Mouse (Mus musculus) NIH3T3 (cell line): ENCODE measurements around the gene Sh3bp5.
"Not testable (repeated sequence)": the region's sequence is repeated elsewhere in the genome, so short reads cannot be mapped to it uniquely, and the experiment has no call there.

Experiments
- DNase-seq: peaks from one replicate; pipeline ENCODE4 v3.0.0-alpha.2; 2012; ENCODE audit warnings: low read depth

Gene Sh3bp5

GRCm38 (mm10) chr14:31435930-31436693 is at the start of gene Sh3bp5:
TSS of gene Sh3bp5 (minus strand) at chr14:31436078.
- DNase-seq: peak; percentile 87

- no peak for DNase-seq
Measured at GRCm38 (mm10) chr14:31482417-31482816, 46.5 kb upstream of the Sh3bp5 start.

DNA sequence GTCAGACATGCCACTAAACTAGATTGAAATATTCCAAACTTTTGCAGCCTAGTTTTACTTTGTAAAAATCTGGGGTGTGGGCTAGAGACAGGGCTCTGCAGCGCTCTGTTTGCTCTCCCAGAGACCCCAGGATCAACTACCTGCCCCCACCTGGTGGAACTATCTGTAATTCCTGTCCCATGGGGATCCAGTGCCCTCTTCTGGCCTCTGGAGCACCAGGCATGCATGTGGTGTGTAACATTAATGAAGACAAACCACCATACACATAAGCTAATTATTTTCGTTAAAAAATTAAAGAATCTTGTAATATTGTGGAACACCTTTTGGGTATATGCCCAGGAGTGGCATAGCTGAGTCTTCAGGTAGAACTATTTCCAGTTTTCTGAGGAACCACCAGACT is 37.4 kb upstream of the Sh3bp5 start:
- DNase-seq: no peak

DNA sequence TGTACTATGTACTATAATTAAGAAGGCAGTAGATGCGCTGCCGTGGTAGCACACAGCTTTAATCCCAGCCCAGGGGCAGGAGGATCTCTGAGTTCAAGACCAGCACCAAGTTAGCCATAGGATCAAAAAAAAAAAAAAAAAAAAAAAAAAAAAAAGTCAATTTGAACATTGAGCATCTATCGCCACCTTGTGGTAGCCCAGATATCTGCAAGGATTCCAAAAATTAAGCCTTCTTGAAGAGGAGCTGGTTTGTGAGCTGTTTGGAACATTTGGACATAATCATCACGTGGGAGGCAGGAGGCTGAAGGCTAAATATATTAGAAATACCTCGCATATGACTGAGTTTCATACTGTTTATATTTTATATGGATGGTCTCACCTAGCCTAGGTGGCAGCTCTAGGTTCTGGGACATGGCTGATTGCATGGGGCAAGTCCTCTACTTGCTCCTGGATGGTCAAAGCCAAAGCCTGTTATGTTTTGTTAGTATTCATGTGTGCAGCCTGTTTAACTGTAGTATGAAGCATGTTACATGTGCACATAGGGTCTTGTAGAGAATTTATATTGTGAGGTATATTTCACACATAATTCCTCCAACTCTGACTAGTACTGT is 36.7 kb upstream of the Sh3bp5 start:
- DNase-seq: peak; percentile 84

DNA sequence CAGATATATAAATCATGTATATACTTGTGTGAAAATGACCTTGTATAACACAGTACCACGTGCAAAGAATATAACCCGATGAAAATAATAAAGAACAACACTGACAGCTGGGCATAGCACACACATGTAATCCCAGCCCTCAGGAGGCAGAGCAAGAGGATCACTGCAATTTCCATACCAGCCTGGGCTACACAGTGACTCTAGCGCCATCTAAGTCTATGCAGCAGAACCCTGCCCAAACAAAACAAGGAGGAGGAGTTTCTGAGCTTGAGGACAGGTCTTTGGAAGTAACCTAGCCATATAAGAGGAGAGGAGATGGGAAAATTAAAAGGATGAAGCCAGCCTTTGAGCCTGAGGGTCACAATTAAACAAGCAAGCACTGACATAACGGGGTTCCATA is 33.8 kb upstream of the Sh3bp5 start:
- no peak for DNase-seq

DNA sequence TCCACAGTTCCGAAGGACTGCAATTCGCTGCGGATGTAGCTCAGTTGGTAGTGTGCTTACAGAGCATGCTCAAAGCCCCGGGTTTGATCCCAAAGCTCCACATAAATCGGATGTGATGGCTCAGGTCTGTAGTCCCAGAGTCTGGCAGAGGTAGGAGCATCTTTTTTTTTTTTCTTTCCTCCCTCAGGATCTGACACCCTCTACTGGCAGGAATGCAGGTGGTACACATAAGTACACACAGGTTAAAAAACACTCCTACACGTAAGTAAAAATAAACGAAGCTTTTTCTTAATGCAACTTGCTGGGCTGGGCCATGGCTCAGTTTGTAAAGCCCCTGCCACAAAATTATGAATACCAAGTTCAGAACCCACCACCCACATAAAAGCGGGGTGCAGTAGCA is 28.3 kb upstream of the Sh3bp5 start:
- peak; percentile 56 for DNase-seq

DNA sequence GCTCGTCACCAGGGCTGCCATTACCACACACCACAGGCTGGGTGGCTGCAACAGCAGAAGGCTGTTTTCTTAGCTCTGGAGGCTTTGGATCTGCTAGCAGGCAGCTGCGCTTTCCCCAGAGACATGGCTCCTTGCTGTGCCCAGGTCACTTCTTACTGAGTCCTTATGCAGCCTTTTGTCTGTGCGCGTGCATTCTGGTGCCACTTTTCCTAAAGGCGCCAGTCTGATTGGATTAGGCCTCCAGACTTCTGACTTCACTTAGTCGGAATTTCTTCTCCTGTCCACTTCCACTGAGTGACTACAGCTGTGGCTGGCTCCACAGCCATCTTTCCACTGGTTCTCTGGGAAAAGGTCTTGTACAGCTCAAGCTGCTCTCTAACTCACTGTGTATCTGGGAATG is 27.0 kb upstream of the Sh3bp5 start:
- DNase-seq: no peak

DNA sequence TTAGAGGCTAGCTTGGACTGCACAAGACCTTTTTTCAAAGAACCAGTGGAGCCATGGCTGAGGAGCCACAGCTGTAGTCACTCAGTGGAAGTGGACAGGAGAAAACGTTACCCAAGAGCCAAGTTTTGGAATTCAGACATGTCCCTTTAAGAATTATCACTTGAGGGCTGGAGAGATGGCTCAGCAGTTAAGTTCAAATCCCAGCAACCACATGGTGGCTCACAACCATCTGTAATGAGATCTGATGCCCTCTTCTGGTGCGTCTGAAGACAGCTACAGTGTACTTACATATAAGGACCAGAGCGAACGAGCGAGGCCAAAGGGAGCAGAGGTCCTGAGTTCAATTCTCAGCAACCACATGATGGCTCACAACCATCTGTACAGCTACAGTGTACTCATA is 26.3 kb upstream of the Sh3bp5 start:
- not testable (repeated sequence) for DNase-seq

DNA sequence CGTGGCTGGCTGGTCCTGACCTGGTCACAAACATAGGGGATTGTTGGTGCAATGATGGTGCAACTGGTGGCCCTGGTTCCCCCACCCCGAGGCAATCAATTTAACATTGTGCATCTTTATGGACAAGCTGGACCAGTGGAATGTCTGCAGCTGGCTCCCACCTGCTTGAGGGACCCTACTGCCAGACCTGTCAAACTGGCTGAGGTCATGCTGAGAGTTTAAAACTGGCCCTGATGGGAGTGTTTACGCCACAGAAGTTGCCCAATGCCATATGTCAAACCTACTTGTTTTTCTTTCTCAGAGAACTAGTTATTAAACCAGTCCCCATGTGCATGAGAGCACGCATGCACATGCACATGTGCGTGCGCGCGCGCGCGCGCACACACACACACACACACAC is 22.1 kb upstream of the Sh3bp5 start:
- DNase-seq: peak; percentile 44

DNA sequence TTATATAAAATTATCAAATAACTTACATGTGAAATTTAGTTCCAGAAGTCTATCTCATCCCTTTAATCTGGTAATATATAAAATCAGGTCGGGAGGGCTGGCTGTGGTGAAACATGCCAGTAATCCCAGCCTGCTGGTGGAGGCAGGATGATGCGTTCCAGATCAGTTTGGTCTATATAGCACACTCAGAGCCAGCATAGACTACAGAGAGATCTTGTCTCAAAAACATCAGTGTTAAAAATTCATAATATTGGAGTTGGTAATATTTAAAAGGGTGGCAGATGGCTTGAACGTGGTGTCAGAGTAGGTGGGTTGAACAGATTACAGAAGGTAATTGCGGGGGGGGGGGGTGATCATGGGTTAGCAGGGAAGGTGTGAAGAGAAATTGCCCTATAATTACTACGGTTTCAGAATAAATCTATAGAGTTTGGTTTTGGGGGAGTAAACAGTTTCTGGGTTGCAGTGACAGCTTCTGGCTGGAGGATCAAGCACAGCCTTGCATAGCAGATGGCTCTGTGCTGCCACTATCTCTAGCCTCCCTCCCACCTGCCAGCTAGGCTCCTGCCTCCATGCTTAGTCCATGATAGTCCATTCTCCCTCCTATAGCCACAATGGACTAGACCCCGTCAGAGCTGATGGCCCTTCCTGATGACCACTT is 20.3 kb upstream of the Sh3bp5 start:
- no peak for DNase-seq

- DNase-seq: no peak
Measured at GRCm38 (mm10) chr14:31454849-31455566, 19.1 kb upstream of the Sh3bp5 start.

GRCm38 (mm10) chr14:31453946-31454345 is 18.1 kb upstream of the Sh3bp5 start:
- DNase-seq: not testable (repeated sequence)

GRCm38 (mm10) chr14:31448994-31449393 is 13.1 kb upstream of the Sh3bp5 start:
- no peak for DNase-seq

DNA sequence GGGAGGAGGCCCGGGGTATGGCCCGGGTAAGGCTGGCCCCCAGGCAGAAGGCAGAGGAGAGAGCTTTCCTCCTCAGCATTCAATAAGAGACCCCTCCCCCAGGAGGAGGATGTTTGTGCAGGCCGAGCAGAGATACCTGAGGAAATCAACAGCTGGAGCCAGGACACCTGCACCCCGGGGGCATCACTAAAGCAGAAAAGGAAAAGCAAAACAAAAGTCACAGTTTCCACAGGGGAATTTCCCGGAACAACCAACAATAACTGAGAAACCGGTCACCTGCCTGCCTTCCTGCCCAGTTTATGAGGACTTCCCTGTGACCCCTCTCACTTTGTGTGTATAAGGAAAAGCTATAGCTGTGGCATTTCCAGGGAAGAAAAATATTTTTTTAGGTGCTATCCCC is 7.7 kb upstream of the Sh3bp5 start:
- no peak for DNase-seq

DNA sequence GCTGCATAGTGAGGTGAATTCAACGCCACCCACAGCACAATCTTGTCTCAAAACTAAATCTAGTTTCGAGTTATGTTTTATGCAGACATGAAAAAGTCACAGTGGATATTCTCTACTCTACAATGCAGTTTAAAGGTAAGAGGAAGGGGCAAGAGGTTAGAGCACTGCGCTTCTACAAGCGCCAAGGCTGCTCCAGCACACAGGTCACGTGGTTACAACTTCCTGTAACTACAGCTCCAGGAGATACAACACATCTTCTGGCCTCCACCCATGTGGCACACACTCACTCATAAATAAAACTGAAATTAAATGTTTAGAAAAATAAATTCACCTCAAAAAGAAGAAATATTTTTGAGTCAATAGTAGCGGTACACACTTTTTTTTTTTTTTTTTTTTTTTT is 4.8 kb upstream of the Sh3bp5 start:
- DNase-seq: no peak

- no peak for DNase-seq
Measured at GRCm38 (mm10) chr14:31440230-31440629, 4.4 kb upstream of the Sh3bp5 start.

- DNase-seq: no peak
Measured at GRCm38 (mm10) chr14:31439279-31439678, 3.4 kb upstream of the Sh3bp5 start.

GRCm38 (mm10) chr14:31437826-31438529 is 2.1 kb upstream of the Sh3bp5 start:
- DNase-seq: no peak

- peak; percentile 55 for DNase-seq
Measured at GRCm38 (mm10) chr14:31435018-31435915, 611 bp downstream of the Sh3bp5 start.

DNA sequence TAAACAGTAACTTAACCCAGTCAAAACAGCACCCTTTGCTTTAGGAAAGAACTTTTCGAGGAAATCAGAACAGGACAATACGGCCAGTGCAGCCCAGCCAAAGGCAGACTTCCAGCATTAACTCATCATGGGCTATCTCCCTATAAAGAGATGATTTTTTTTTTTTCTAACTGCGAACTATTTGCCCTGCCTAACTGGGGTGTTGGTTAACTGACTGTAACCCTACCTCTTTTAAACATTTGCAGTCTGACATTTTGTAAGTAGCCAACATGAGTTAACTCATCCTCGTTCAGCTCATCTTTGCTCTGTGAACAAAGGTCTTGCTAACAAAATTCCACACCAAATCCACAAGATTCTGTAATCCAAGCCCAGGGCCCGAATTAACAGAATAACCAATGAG is 1.5 kb downstream of the Sh3bp5 start:
- DNase-seq: peak; percentile 44

DNA sequence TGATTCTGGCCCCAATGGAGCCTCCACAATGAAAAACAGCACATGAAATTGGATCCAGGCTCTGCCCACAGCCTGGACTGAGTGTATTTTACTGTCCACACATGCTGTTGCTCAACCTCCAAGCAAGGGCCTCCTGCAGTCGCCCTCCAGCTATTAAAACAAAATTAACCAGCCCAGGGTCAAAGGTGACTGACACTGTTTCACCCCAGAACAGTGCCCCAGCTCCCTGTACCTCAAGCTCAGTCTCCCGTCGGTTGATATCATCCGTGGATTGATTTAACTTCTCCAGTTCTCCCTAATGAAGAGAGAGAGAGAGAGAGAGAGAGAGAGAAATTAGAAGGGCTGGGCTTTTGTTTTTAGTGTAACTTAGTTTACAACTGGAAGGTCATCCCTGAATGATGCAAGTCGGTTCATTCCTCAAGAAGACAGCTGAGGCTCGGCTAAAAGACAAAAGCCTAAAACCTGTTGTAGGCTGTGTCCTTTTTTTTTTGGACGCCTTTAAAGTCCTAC is 2.0 kb downstream of the Sh3bp5 start:
- DNase-seq: peak; percentile 85
